In genomic region chr7:101296252-101297022, GRCm38 (mm10) we compare ENCODE assay signal across 8 mouse cellular contexts. TPM values are rescaled to one million over a fixed set of nuclear protein-coding genes. Genes with fewer than 3 reads are reported as not detected.
DNase-seq lines count a peak whose midpoint lies in the region; ATAC-seq and TF ChIP-seq lines count a peak whose summit lies in the region.
"Had no signal": no experiment of that assay in that cellular context is flagged by ENCODE, and none has a peak within 500 bp of the region (broad histone marks: within the 10 kb centered on the region; RNA-seq: fewer than 3 reads in every experiment).

No protein-coding gene starts in this region.

- H3K4me1 ChIP-seq in embryonic facial prominence, embryonic 13.5 days: peaks cover 27% of the 10 kb centered on the region
- H3K4me1 ChIP-seq in liver, embryonic 14.5 days (replicated peaks; ENCODE audit: control insufficient read depth in 2 of 2, insufficient read depth in 2 of 2, low read length in 1 of 2): peaks cover 0 to 6% of the 10 kb centered on the region in 2 experiments; a peak in 1 of 4 replicates
- peaks cover 10% of the 10 kb centered on the region for H3K4me1 ChIP-seq in neural tube, embryonic 11.5 days (ENCODE audit: control insufficient read depth, insufficient read depth, low read length)

- 10% methylated on average over 35 of the region's 35 CpGs for WGBS in embryonic facial prominence, embryonic 13.5 days
- 16% methylated on average over 35 of the region's 35 CpGs for WGBS in liver, embryonic 14.5 days (ENCODE audit: insufficient replicate concordance)
- WGBS in neural tube, embryonic 11.5 days: 10% methylated on average over 35 of the region's 35 CpGs

- peak overlapping the region; percentile 74 for H3K4me2 ChIP-seq in embryonic facial prominence, embryonic 13.5 days
- peak overlapping the region; percentile 51 for H3K4me2 ChIP-seq in liver, embryonic 14.5 days (ENCODE audit: low read depth)
- peak overlapping the region; percentile 50 for H3K4me2 ChIP-seq in neural tube, embryonic 11.5 days (ENCODE audit: low read depth)

- intact Hi-C loops in heart, postnatal 14 days (cut with DNase I): no loop called here

- H3K9ac ChIP-seq in embryonic facial prominence, embryonic 13.5 days: peak overlapping the region; percentile 65
- H3K9ac ChIP-seq in liver, embryonic 14.5 days (replicated peaks): no peak overlapping the region
- H3K9ac ChIP-seq in neural tube, embryonic 11.5 days (ENCODE audit: low read length): peak overlapping the region; percentile 54

- DNase-seq in c-Kit-positive CD71-negative TER-119-negative erythroid progenitor cells, embryonic 14.5 days (ENCODE audit: low read depth): peak; percentile 59
- peak; percentile 69 to 75 for DNase-seq in heart, postnatal 14 days
- DNase-seq in layer of hippocampus, adult 11-12 months (ENCODE audit: low spot score): peak; percentile 85
- DNase-seq in liver, embryonic 14.5 days (ENCODE audit: low read depth in 3 of 3, low spot score in 3 of 3): no peak
- DNase-seq in neural tube, embryonic 11.5 days (ENCODE audit: low spot score): peak; percentile 89
- peak; percentile 58 to 64 for DNase-seq in thymus, adult 18-20 months

- H3K27ac ChIP-seq in embryonic facial prominence, embryonic 13.5 days: no peak overlapping the region
- no peak overlapping the region for H3K27ac ChIP-seq in liver, embryonic 14.5 days
- no peak overlapping the region for H3K27ac ChIP-seq in neural tube, embryonic 11.5 days (ENCODE audit: low read depth, low read length)
- H3K27ac ChIP-seq: macrophage had no signal

- no peak for TF ChIP-seq EP300 in liver, embryonic 14.5 days (IDR thresholded peaks at IDR 0.05; ENCODE audit: low read depth)

- peak; percentile 59 for TF ChIP-seq CTCF in liver, embryonic 14.5 days (IDR thresholded peaks at IDR 0.05; ENCODE audit: low read depth)

- peaks cover 30% of the 10 kb centered on the region for H3K27me3 ChIP-seq in embryonic facial prominence, embryonic 13.5 days
- H3K27me3 ChIP-seq in liver, embryonic 14.5 days (ENCODE audit: control insufficient read depth, insufficient read depth, low read length): peaks cover 9% of the 10 kb centered on the region
- H3K27me3 ChIP-seq in neural tube, embryonic 11.5 days (ENCODE audit: control insufficient read depth, insufficient read depth, low read length): peaks cover 8% of the 10 kb centered on the region; the same call in 1 of the 2 replicates

- peak; percentile 79 for ATAC-seq in embryonic facial prominence, embryonic 13.5 days (ENCODE audit: insufficient number of reproducible peaks, insufficient read depth, low FRiP score, low TSS enrichment, low read depth)
- ATAC-seq in liver, embryonic 14.5 days (ENCODE audit: insufficient read depth): peak; percentile 38; the same call in 1 of the 2 replicates
- peak; percentile 80 for ATAC-seq in neural tube, embryonic 11.5 days (ENCODE audit: insufficient read depth, low FRiP score, low TSS enrichment)

- peak overlapping the region; percentile 42 for H3K4me3 ChIP-seq in embryonic facial prominence, embryonic 13.5 days
- H3K4me3 ChIP-seq in liver, embryonic 14.5 days (ENCODE audit: insufficient read depth in 1 of 2, low read depth in 2 of 2, low read length in 2 of 2): no peak overlapping the region
- peak overlapping the region; percentile 25 for H3K4me3 ChIP-seq in neural tube, embryonic 11.5 days (ENCODE audit: low read depth, low read length)

- peaks cover 3% of the 10 kb centered on the region for H3K36me3 ChIP-seq in embryonic facial prominence, embryonic 13.5 days
- H3K36me3 ChIP-seq in liver, embryonic 14.5 days (replicated peaks; ENCODE audit: control insufficient read depth, insufficient read depth, low read depth): no peaks in the 10 kb centered on the region
- H3K36me3 ChIP-seq in neural tube, embryonic 11.5 days (ENCODE audit: control insufficient read depth, insufficient read depth, low read length): no peaks in the 10 kb centered on the region

- H3K9me3 ChIP-seq in embryonic facial prominence, embryonic 13.5 days: no peaks in the 10 kb centered on the region
- H3K9me3 ChIP-seq in liver, embryonic 14.5 days (ENCODE audit: control insufficient read depth, low read length): no peaks in the 10 kb centered on the region
- H3K9me3 ChIP-seq in neural tube, embryonic 11.5 days (ENCODE audit: control insufficient read depth, low read length): no peaks in the 10 kb centered on the region

RNA-seq across cellular contexts. Expression of gene Atg16l2, which starts 5.6 kb away (rescaled TPM):
- polyA plus RNA-seq in embryonic facial prominence, embryonic 13.5 days (2015; fragmentation: Nextera tagmentation; extraction: Ambion mirVana): 15.7 and 17.9 TPM in 2 replicates
- 10 to 100 TPM; 12.4 to 13.5 TPM for total RNA-seq in heart, postnatal 14 days (2021)
- 3.1 and 3.5 TPM in 2 replicates for polyA plus RNA-seq in liver, embryonic 14.5 days (2012; rRNA removed)
- 1.3 and 1.8 TPM in 2 replicates for polyA plus RNA-seq in liver, embryonic 14.5 days (2014; fragmentation: Nextera tagmentation; extraction: Ambion mirVana)
- 7.2 and 9.5 TPM in 2 replicates for polyA plus RNA-seq in neural tube, embryonic 11.5 days (2014; fragmentation: Nextera tagmentation; extraction: Ambion mirVana)

RNA-seq across cellular contexts. Expression of gene Stard10, which starts 20.4 kb away (rescaled TPM):
- polyA plus RNA-seq in embryonic facial prominence, embryonic 13.5 days (2015; fragmentation: Nextera tagmentation; extraction: Ambion mirVana): 22.7 and 26.3 TPM in 2 replicates
- total RNA-seq in heart, postnatal 14 days (2021): 10 to 100 TPM; 17.0 to 40.3 TPM
- 71.0 and 71.8 TPM in 2 replicates for polyA plus RNA-seq in liver, embryonic 14.5 days (2012; rRNA removed)
- polyA plus RNA-seq in liver, embryonic 14.5 days (2014; fragmentation: Nextera tagmentation; extraction: Ambion mirVana): 98.2 and 102 TPM in 2 replicates
- polyA plus RNA-seq in neural tube, embryonic 11.5 days (2014; fragmentation: Nextera tagmentation; extraction: Ambion mirVana): 7.0 and 8.0 TPM in 2 replicates

RNA-seq across cellular contexts. Expression of gene Arap1, which starts 51.4 kb away (rescaled TPM):
- 41.4 and 46.5 TPM in 2 replicates for polyA plus RNA-seq in embryonic facial prominence, embryonic 13.5 days (2015; fragmentation: Nextera tagmentation; extraction: Ambion mirVana)
- 10 to 100 TPM; 38.6 to 41.8 TPM for total RNA-seq in heart, postnatal 14 days (2021)
- 13.3 and 13.7 TPM in 2 replicates for polyA plus RNA-seq in liver, embryonic 14.5 days (2012; rRNA removed)
- 12.9 and 13.9 TPM in 2 replicates for polyA plus RNA-seq in liver, embryonic 14.5 days (2014; fragmentation: Nextera tagmentation; extraction: Ambion mirVana)
- 11.2 and 12.3 TPM in 2 replicates for polyA plus RNA-seq in neural tube, embryonic 11.5 days (2014; fragmentation: Nextera tagmentation; extraction: Ambion mirVana)

Comparison
In these comparisons a context has a peak if more than half of its experiments do, and no peak if none do; other contexts are left out.
1. DNase-seq: peak in c-Kit-positive CD71-negative TER-119-negative erythroid progenitor cells, embryonic 14.5 days (single experiment), heart, postnatal 14 days (2 of 2), layer of hippocampus, adult 11-12 months (single experiment), neural tube, embryonic 11.5 days (single experiment) and thymus, adult 18-20 months (2 of 2); none in liver, embryonic 14.5 days (0 of 3).
2. H3K4me3 ChIP-seq: peak in embryonic facial prominence, embryonic 13.5 days (single experiment) and neural tube, embryonic 11.5 days (single experiment); none in liver, embryonic 14.5 days (0 of 2).
3. Peak in every context shown above with its lines, with median percentiles within 50 percentile points of each other: ATAC-seq and H3K4me2 ChIP-seq.